In the genomic region with DNA sequence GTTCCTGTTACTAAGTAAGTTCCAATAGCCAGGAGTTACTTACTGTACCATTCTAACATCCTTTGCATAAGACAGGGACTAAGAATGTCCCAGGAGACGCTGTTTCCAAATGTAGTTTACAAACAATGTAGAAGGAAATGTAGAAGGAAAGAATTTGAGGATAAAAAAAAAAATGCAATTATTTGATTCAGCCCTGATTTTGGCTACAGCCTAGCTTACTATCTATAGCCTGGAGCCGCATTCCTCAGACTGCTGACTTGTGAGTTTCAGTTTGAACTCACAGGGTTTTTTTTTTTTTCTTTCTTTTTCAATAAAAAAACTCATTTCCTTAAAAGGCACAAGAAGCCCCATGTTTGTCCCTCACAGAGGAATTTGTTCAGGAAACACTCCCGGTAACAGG, we compare ENCODE assay signal across 12 mouse cellular contexts.
A peak's percentile ranks its signal among the peaks of the same experiment; 100 is the strongest.
DNase-seq lines count a peak whose midpoint lies in the region; ATAC-seq and TF ChIP-seq lines count a peak whose summit lies in the region.
"Had no signal": no experiment of that assay in that cellular context is flagged by ENCODE, and none has a peak within 500 bp of the region (broad histone marks: within the 10 kb centered on the region; RNA-seq: fewer than 3 reads in every experiment).

No protein-coding gene starts in this region.

- H3K36me3 ChIP-seq in heart, embryonic 14.5 days (ENCODE audit: control insufficient read depth, insufficient read depth, low read length), result no peaks in the 10 kb centered on the region
- H3K36me3 ChIP-seq in lung, postnatal 0 days (ENCODE audit: insufficient read depth, low read length), result no peaks in the 10 kb centered on the region
- no peaks in the 10 kb centered on the region for H3K36me3 ChIP-seq in intestine, postnatal 0 days (ENCODE audit: control insufficient read depth, insufficient read depth)
- H3K36me3 ChIP-seq: hindbrain, embryonic 15.5 days had no signal

- no peak for ATAC-seq in heart, embryonic 14.5 days (ENCODE audit: insufficient number of reproducible peaks, insufficient read depth, low FRiP score, low read depth)
- no peak for ATAC-seq in lung, postnatal 0 days
- no peak for ATAC-seq in intestine, postnatal 0 days
- ATAC-seq: CD4-positive, CD25-positive, alpha-beta regulatory T cell, adult 4 months had no signal

- H3K4me1 ChIP-seq in heart, embryonic 14.5 days (ENCODE audit: control insufficient read depth in 2 of 2, insufficient read depth in 2 of 2, low read length in 2 of 2), result peaks cover 11 to 33% of the 10 kb centered on the region in 2 experiments
- peaks cover 5% of the 10 kb centered on the region for H3K4me1 ChIP-seq in lung, postnatal 0 days (ENCODE audit: insufficient read depth, low read depth, low read length)
- no peaks in the 10 kb centered on the region for H3K4me1 ChIP-seq in intestine, postnatal 0 days (replicated peaks; ENCODE audit: control insufficient read depth, insufficient read depth, low read length)

- 13% methylated on average over 3 of the region's 3 CpGs for WGBS in heart, embryonic 14.5 days
- 14% methylated on average over 3 of the region's 3 CpGs for WGBS in lung, postnatal 0 days
- 28% methylated on average over 3 of the region's 3 CpGs for WGBS in intestine, postnatal 0 days

- H3K27ac ChIP-seq in heart, embryonic 14.5 days (replicated peaks in 1 of 2; ENCODE audit: control insufficient read depth in 1 of 2, insufficient read depth in 1 of 2, low read depth in 2 of 2, low read length in 2 of 2), result peak overlapping the region; percentile 35 to 60; a peak in 3 of 4 replicates
- no peak overlapping the region for H3K27ac ChIP-seq in lung, postnatal 0 days (ENCODE audit: low read length)
- H3K27ac ChIP-seq in intestine, postnatal 0 days (ENCODE audit: low read depth, low read length), result no peak overlapping the region
- H3K27ac ChIP-seq: hindbrain, embryonic 15.5 days; macrophage had no signal

- H3K9ac ChIP-seq in heart, embryonic 14.5 days (ENCODE audit: low read length), result 0 out of 2 replicates have a peak overlapping the region, but pooled peaks have one; percentile 23
- no peak overlapping the region for H3K9ac ChIP-seq in lung, postnatal 0 days (replicated peaks; ENCODE audit: low read depth)
- no peak overlapping the region for H3K9ac ChIP-seq in intestine, postnatal 0 days (ENCODE audit: low read depth, low read length)
- H3K9ac ChIP-seq: hindbrain, embryonic 15.5 days had no signal

- H3K4me2 ChIP-seq in heart, embryonic 14.5 days (ENCODE audit: low read length), result peak overlapping the region; percentile 64
- H3K4me2 ChIP-seq in lung, postnatal 0 days (replicated peaks; ENCODE audit: low read depth, low read length), result peak overlapping the region; percentile 22; the same call in 1 of the 2 replicates
- peak overlapping the region; percentile 22; the same call in 1 of the 2 replicates for H3K4me2 ChIP-seq in intestine, postnatal 0 days (replicated peaks; ENCODE audit: low read depth)
- H3K4me2 ChIP-seq: hindbrain, embryonic 15.5 days had no signal

- no peak for TF ChIP-seq EP300 in lung, postnatal 0 days (IDR thresholded peaks at IDR 0.05)

- TF ChIP-seq CTCF in lung, postnatal 0 days (IDR thresholded peaks at IDR 0.05), result no peak
- TF ChIP-seq CTCF in intestine, postnatal 0 days (IDR thresholded peaks at IDR 0.05; ENCODE audit: low read depth), result no peak

- 0 out of 2 replicates have a peak, but pooled peaks cover 2% of the 10 kb centered on the region for H3K9me3 ChIP-seq in heart, embryonic 14.5 days (ENCODE audit: control insufficient read depth, low read length)
- H3K9me3 ChIP-seq in lung, postnatal 0 days (ENCODE audit: low read length), result no peaks in the 10 kb centered on the region
- no peaks in the 10 kb centered on the region for H3K9me3 ChIP-seq in intestine, postnatal 0 days (ENCODE audit: control insufficient read depth)
- H3K9me3 ChIP-seq: hindbrain, embryonic 15.5 days had no signal

- intact Hi-C loops in heart, postnatal 14 days (cut with DNase I), result no loop called here

- peak overlapping the region; percentile 12 to 24; a peak in 3 of 4 replicates for H3K4me3 ChIP-seq in heart, embryonic 14.5 days (ENCODE audit: control insufficient read depth in 1 of 2, insufficient read depth in 1 of 2, low read depth in 1 of 2, low read length in 2 of 2)
- peak overlapping the region; percentile 10; the same call in 1 of the 2 replicates for H3K4me3 ChIP-seq in lung, postnatal 0 days (ENCODE audit: low read depth, low read length)
- H3K4me3 ChIP-seq in intestine, postnatal 0 days (ENCODE audit: low read depth, low read length), result no peak overlapping the region
- H3K4me3 ChIP-seq: hindbrain, embryonic 15.5 days had no signal

- no peaks in the 10 kb centered on the region for H3K27me3 ChIP-seq in heart, embryonic 14.5 days (ENCODE audit: control insufficient read depth, insufficient read depth, low read length)
- no peaks in the 10 kb centered on the region for H3K27me3 ChIP-seq in lung, postnatal 0 days (replicated peaks; ENCODE audit: insufficient read depth, low read length)
- no peaks in the 10 kb centered on the region for H3K27me3 ChIP-seq in intestine, postnatal 0 days (replicated peaks; ENCODE audit: control insufficient read depth, insufficient read depth, low read length)
- H3K27me3 ChIP-seq: hindbrain, embryonic 15.5 days had no signal

- DNase-seq in heart, postnatal 14 days, result no peak
- peak; percentile 61 for DNase-seq in lung, postnatal 0 days (ENCODE audit: low spot score)
- no peak for DNase-seq in lung, postnatal 14 days
- DNase-seq in yolk sac, embryonic 10.5 days (ENCODE audit: low spot score), result peak; percentile 9
- DNase-seq in embryo, embryonic 10 days (ENCODE audit: low spot score), result no peak
- DNase-seq in cerebellum, adult 11-12 months, result no peak
- DNase-seq: right cerebral cortex, adult 18-20 months had no signal

Comparison
In these comparisons a context has a peak if more than half of its experiments do, and no peak if none do; other contexts are left out.
1. DNase-seq: peak in lung, postnatal 0 days (single experiment) and yolk sac, embryonic 10.5 days (single experiment); none in heart, postnatal 14 days (0 of 2), lung, postnatal 14 days (single experiment), embryo, embryonic 10 days (single experiment) and cerebellum, adult 11-12 months (single experiment).
2. H3K27ac ChIP-seq: peak in heart, embryonic 14.5 days (2 of 2); none in lung, postnatal 0 days (single experiment) and intestine, postnatal 0 days (single experiment).
3. Peak in every context shown above with its lines, with median percentiles within 50 percentile points of each other: H3K4me2 ChIP-seq.